Mouse (Mus musculus) bone marrow macrophage, adult 2 months (primary cell): ENCODE data around the gene Supv3l1.

Experiments
- CTCF ChIP-seq: IDR thresholded peaks from 2 replicates; pipeline ENCODE4 v1.5.1; 2012; ENCODE audit warnings: low read depth, mild to moderate bottlenecking, low read length, moderate library complexity
- POLR2A ChIP-seq: IDR thresholded peaks from 2 replicates; pipeline ENCODE4 v1.6.1; 2012; ENCODE audit warnings: mild to moderate bottlenecking, low read depth, low read length, borderline replicate concordance

GRCm38 (mm10) chr10:62449364-62450279 is at the start of gene Supv3l1, which contains the start of gene 4930507D05Rik:
- TF ChIP-seq CTCF (no peak), POLR2A (no peak)
